Mouse (Mus musculus): ENCODE measurements around the gene Hist2h2be. TPM values are rescaled to one million over a fixed set of nuclear protein-coding genes. Genes with fewer than 3 reads are reported as not detected.
"Not testable (repeated sequence)": the region's sequence is repeated elsewhere in the genome, so short reads cannot be mapped to it uniquely, and the experiment has no call there.

Gene Hist2h2be
- polyA plus RNA-seq, 2 experiments: 6.4 to 8.9 TPM

DNA sequence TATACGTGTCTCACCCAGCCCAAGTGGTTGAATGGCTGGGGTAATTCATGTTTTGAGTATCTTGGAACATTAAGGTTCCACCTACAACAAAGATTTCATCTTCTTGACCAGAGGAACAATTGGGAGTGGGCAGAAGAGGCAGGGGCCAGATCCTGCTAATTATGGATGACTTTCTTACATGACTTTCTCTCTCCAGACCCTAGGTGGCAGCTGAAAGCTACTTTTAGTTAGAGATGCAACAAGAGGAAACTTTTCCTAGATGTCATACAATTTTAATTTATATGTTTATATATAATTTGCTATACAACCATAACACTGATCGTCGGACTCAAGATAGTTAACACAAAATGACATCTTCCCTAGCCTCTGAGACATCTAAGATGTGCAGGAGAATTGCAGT is 13.1 kb upstream of the Hist2h2be start:
- ATAC-seq (ENCODE audit: insufficient read depth) (no peak), DNase-seq (ENCODE audit: low read depth in 3 of 3, low spot score in 3 of 3) (no peak)
- no peaks in the 10 kb centered on the region for H3K4me1 ChIP-seq (replicated peaks; ENCODE audit: control insufficient read depth in 2 of 2, insufficient read depth in 2 of 2, low read length in 1 of 2)
- no peak overlapping the region for H3K4me2 ChIP-seq (ENCODE audit: low read depth)
- TF ChIP-seq EP300 (IDR thresholded peaks at IDR 0.05; ENCODE audit: low read depth) (no peak), CTCF (IDR thresholded peaks at IDR 0.05; ENCODE audit: low read depth) (no peak)
- no peak overlapping the region for H3K9ac ChIP-seq (replicated peaks)
- no peaks in the 10 kb centered on the region for H3K36me3 ChIP-seq (replicated peaks; ENCODE audit: control insufficient read depth, insufficient read depth, low read depth)
- no peaks in the 10 kb centered on the region for H3K9me3 ChIP-seq (ENCODE audit: control insufficient read depth, low read length)
- WGBS (ENCODE audit: insufficient replicate concordance): 71% methylated on average over 3 of the region's 3 CpGs
- H3K27me3 ChIP-seq (ENCODE audit: control insufficient read depth, insufficient read depth, low read length): no peaks in the 10 kb centered on the region
- H3K4me3 ChIP-seq (ENCODE audit: insufficient read depth in 1 of 2, low read depth in 2 of 2, low read length in 2 of 2): no peak overlapping the region
- H3K27ac ChIP-seq: no peak overlapping the region

DNA sequence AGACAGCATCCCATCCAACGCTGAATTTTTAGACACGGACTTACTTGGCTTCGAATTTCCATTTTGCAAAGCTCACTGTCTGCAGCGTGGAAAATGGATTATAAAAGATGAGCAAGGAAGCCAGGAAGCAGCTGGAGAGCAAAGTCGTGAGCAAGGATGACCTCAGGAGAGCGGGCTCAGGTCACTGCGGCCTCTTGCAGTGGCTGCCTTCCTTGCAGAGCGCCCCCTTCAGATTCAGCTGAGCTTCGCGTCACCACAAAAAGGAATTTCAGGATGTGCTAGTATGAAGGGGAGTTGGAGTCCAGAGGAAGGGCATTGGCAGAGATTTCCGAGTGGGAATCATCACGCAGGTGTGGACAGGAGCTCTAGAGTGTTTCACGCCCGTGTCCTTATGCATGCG is 11.7 kb upstream of the Hist2h2be start:
- Histone ChIP-seq H3K27me3 (ENCODE audit: control insufficient read depth, insufficient read depth, low read length) (no peaks in the 10 kb centered on the region), H3K4me1 (replicated peaks; ENCODE audit: control insufficient read depth in 2 of 2, insufficient read depth in 2 of 2, low read length in 1 of 2) (no peaks in the 10 kb centered on the region), H3K4me2 (ENCODE audit: low read depth) (no peak overlapping the region), H3K36me3 (replicated peaks; ENCODE audit: control insufficient read depth, insufficient read depth, low read depth) (no peaks in the 10 kb centered on the region), H3K27ac (no peak overlapping the region), H3K9ac (replicated peaks) (no peak overlapping the region), H3K9me3 (ENCODE audit: control insufficient read depth, low read length) (no peaks in the 10 kb centered on the region), H3K4me3 (ENCODE audit: insufficient read depth in 1 of 2, low read depth in 2 of 2, low read length in 2 of 2) (no peak overlapping the region)
- ATAC-seq (ENCODE audit: insufficient read depth) (no peak), DNase-seq (ENCODE audit: low read depth in 3 of 3, low spot score in 3 of 3) (no peak)
- TF ChIP-seq EP300 (IDR thresholded peaks at IDR 0.05; ENCODE audit: low read depth): no peak
- TF ChIP-seq CTCF (IDR thresholded peaks at IDR 0.05; ENCODE audit: low read depth): peak; percentile 54
- WGBS (ENCODE audit: insufficient replicate concordance): 29% methylated on average over 15 of the region's 15 CpGs

DNA sequence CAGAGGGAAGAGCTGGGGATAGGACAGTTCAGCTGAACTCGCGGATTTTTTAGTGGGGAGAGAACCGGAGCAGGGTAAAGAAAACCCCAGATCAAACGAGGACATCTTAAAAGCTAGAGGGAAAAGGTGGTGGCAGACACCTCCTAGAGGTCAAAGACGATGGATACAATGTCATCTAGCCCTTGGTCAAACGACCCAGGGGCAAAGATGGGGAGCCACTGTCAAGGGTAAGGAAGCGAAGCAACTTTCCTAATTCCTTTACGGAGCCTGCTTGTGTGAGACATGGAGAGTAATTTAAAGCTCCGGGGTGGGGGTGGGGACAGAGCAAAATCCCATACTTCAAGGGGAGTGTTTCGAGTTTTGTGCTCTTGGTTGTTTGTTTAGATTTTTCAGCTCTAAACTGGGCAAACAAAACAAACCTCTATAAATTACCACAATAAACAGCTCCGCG is 1.7 kb upstream of the Hist2h2be start:
- TF ChIP-seq CTCF (IDR thresholded peaks at IDR 0.05; ENCODE audit: low read depth) (peak; percentile 59), EP300 (IDR thresholded peaks at IDR 0.05; ENCODE audit: low read depth) (no peak)
- ATAC-seq (ENCODE audit: insufficient read depth): no peak
- Histone ChIP-seq H3K9me3 (ENCODE audit: control insufficient read depth, low read length) (no peaks in the 10 kb centered on the region), H3K4me3 (ENCODE audit: insufficient read depth in 1 of 2, low read depth in 2 of 2, low read length in 2 of 2) (peak overlapping the region; percentile 65 to 73), H3K27ac (peak overlapping the region; percentile 100), H3K4me1 (replicated peaks; ENCODE audit: control insufficient read depth in 2 of 2, insufficient read depth in 2 of 2, low read length in 1 of 2) (peaks cover 25 to 31% of the 10 kb centered on the region in 2 experiments), H3K36me3 (replicated peaks; ENCODE audit: control insufficient read depth, insufficient read depth, low read depth) (no peaks in the 10 kb centered on the region), H3K4me2 (ENCODE audit: low read depth) (peak overlapping the region; percentile 81), H3K27me3 (ENCODE audit: control insufficient read depth, insufficient read depth, low read length) (no peaks in the 10 kb centered on the region), H3K9ac (replicated peaks) (peak overlapping the region; percentile 99)
- WGBS (ENCODE audit: insufficient replicate concordance): under 1% methylated on average over 12 of the region's 12 CpGs
- peak in 1 of 3 experiments; percentile 52 for DNase-seq (ENCODE audit: low read depth in 3 of 3, low spot score in 3 of 3)

DNA sequence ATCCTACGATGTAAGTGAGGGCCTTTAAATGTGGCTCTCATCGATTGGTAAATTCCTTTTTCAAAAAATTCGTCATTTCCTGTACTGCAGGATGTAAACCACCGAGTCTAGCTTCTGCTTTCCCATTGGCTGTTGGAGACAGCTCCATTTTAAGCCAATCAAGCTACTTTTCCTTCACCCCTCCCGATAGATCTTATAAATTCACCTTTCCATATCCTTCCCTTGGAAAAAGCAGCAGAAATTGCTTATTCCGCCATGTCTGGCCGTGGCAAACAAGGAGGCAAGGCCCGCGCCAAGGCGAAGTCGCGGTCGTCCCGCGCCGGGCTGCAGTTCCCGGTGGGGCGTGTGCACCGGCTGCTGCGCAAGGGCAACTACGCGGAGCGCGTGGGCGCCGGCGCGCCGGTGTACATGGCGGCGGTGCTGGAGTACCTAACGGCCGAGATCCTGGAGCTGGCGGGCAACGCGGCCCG is 1.2 kb upstream of the Hist2h2be start, which contains the start of the genes Bola1 and Hist2h2ab:
Gene Bola1, minus strand, starts transcription at position 49 of the 470 bp plus-strand sequence.
Gene Hist2h2ab, plus strand, starts transcription at position 205 of the 470 bp plus-strand sequence.
- Histone ChIP-seq H3K27ac (peak within 1 kb of the TSS; percentile 100), H3K9me3 (ENCODE audit: control insufficient read depth, low read length) (no peaks in the 10 kb centered on the region), H3K9ac (replicated peaks) (peak within 1 kb of the TSS; percentile 99), H3K4me2 (ENCODE audit: low read depth) (peak within 1 kb of the TSS; percentile 81), H3K4me1 (replicated peaks; ENCODE audit: control insufficient read depth in 2 of 2, insufficient read depth in 2 of 2, low read length in 1 of 2) (peaks cover 25 to 35% of the 10 kb centered on the region in 2 experiments), H3K4me3 (ENCODE audit: insufficient read depth in 1 of 2, low read depth in 2 of 2, low read length in 2 of 2) (peak within 1 kb of the TSS; percentile 65 to 73), H3K27me3 (ENCODE audit: control insufficient read depth, insufficient read depth, low read length) (no peaks in the 10 kb centered on the region), H3K36me3 (replicated peaks; ENCODE audit: control insufficient read depth, insufficient read depth, low read depth) (no peaks in the 10 kb centered on the region)
- DNase-seq (ENCODE audit: low read depth in 3 of 3, low spot score in 3 of 3): peak; percentile 82 to 86 (median 82)
- peak; percentile 63 for ATAC-seq (ENCODE audit: insufficient read depth)
- no peak for TF ChIP-seq CTCF (IDR thresholded peaks at IDR 0.05; ENCODE audit: low read depth)
- 0 out of 2 replicates have a peak, but pooled peaks have one; percentile 25 for TF ChIP-seq EP300 (IDR thresholded peaks at IDR 0.05; ENCODE audit: low read depth)
- WGBS (ENCODE audit: insufficient replicate concordance): under 1% methylated on average over 37 of the region's 37 CpGs

DNA sequence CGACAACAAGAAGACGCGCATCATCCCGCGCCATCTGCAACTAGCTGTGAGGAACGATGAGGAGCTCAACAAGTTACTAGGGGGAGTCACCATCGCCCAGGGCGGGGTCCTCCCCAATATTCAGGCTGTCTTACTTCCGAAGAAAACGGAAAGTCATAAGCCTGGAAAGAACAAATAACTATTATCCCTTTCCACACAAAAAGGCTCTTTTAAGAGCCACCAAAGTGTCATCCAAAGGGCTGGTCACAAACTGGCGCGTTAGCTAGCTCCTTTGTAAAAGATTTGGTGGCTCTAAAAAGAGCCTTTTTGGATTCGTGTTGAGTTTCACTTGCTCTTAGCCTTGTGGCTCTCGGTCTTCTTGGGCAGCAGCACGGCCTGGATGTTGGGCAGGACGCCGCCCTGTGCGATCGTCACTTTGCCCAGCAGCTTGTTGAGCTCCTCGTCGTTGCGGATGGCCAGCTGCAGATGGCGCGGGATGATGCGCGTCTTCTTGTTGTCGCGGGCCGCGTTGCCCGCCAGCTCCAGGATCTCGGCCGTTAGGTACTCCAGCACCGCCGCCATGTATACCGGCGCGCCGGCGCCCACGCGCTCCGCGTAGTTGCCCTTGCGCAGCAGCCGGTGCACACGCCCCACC is 671 bp upstream of the Hist2h2be start:
- Histone ChIP-seq H3K4me2 (ENCODE audit: low read depth) (peak overlapping the region; percentile 81), H3K9ac (replicated peaks) (peak overlapping the region; percentile 99), H3K4me3 (ENCODE audit: insufficient read depth in 1 of 2, low read depth in 2 of 2, low read length in 2 of 2) (peak overlapping the region; percentile 65 to 73), H3K4me1 (replicated peaks; ENCODE audit: control insufficient read depth in 2 of 2, insufficient read depth in 2 of 2, low read length in 1 of 2) (peaks cover 30 to 40% of the 10 kb centered on the region in 2 experiments), H3K27ac (peak overlapping the region; percentile 100)
- under 1% methylated on average over 29 of the region's 47 CpGs for WGBS (ENCODE audit: insufficient replicate concordance)
- DNase-seq (ENCODE audit: low read depth in 3 of 3, low spot score in 3 of 3) (peak in 1 of 3 experiments; percentile 66), ATAC-seq (ENCODE audit: insufficient read depth) (peak; percentile 29; the same call in 1 of the 2 replicates)
- H3K9me3 ChIP-seq (ENCODE audit: control insufficient read depth, low read length); H3K27me3 ChIP-seq (ENCODE audit: control insufficient read depth, insufficient read depth, low read length); H3K36me3 ChIP-seq (replicated peaks; ENCODE audit: control insufficient read depth, insufficient read depth, low read depth): not testable (repeated sequence)
- TF ChIP-seq EP300 (IDR thresholded peaks at IDR 0.05; ENCODE audit: low read depth): 0 out of 2 replicates have a peak, but pooled peaks have one; percentile 13
